Mouse (Mus musculus) hindbrain, embryonic 12.5 days (tissue): Measurements from ENCODE around the gene Slc36a2. TPM values are rescaled to one million over a fixed set of nuclear protein-coding genes. Genes with fewer than 3 reads are reported as not detected.

Source experiments
- ATAC-seq: fragments of 200-750 bp; cut with Nextera tagmentation; 2 replicates; pipeline ENCODE4 v1.8.0; 2017; ENCODE audit warnings: moderate TSS enrichment; ENCODE audit not compliant: low FRiP score
- H3K27ac ChIP-seq: fragments of 300-500 bp; sonication (generic); 2 replicates; pipeline ENCODE4 v1.5.1; 2016; ENCODE audit warnings: mild to moderate bottlenecking
- H3K27me3 ChIP-seq: fragments of 300-500 bp; sonication (generic); 2 replicates; pipeline ENCODE4 v1.6.1; 2016; ENCODE audit warnings: mild to moderate bottlenecking
- H3K36me3 ChIP-seq: fragments of 300-500 bp; sonication (generic); 2 replicates; pipeline ENCODE4 v1.6.1; 2016; ENCODE audit warnings: mild to moderate bottlenecking
- H3K4me1 ChIP-seq: fragments of 300-500 bp; sonication (generic); 2 replicates; pipeline ENCODE4 v1.6.1; 2016
- H3K4me2 ChIP-seq: fragments of 300-500 bp; sonication (generic); replicated peaks from 2 replicates; pipeline ENCODE4 v1.6.1; 2016; ENCODE audit warnings: mild to moderate bottlenecking
- H3K4me3 ChIP-seq: fragments of 300-500 bp; sonication (generic); 2 replicates; pipeline ENCODE4 v1.5.1; 2016; ENCODE audit warnings: mild to moderate bottlenecking
- H3K9ac ChIP-seq: fragments of 300-500 bp; sonication (generic); 2 replicates; pipeline ENCODE4 v1.6.1; 2016; ENCODE audit warnings: mild to moderate bottlenecking, moderate library complexity
- H3K9me3 ChIP-seq: fragments of 300-500 bp; sonication (generic); replicated peaks from 2 replicates; pipeline ENCODE4 v1.6.1; 2016; ENCODE audit warnings: mild to moderate bottlenecking
- WGBS: fragments of 180-500 bp; shearing (Covaris S2); methylation state at CpG from one replicate; pipeline ENCODE4 v1.1.7; 2016; 5-methylcytosine and 5-hydroxymethylcytosine counted together
- polyA plus RNA-seq: library from polyadenylated mRNA; unstranded; fragments of >200 nt; fragmentation: Nextera tagmentation; extraction: Ambion mirVana; gene quantifications from 2 replicates; pipeline ENCODE4 v1.2.1, GENCODE M21; 2016

Gene Slc36a2
- polyA plus RNA-seq, 1 experiment from 2014 or later: 0.52 TPM

DNA sequence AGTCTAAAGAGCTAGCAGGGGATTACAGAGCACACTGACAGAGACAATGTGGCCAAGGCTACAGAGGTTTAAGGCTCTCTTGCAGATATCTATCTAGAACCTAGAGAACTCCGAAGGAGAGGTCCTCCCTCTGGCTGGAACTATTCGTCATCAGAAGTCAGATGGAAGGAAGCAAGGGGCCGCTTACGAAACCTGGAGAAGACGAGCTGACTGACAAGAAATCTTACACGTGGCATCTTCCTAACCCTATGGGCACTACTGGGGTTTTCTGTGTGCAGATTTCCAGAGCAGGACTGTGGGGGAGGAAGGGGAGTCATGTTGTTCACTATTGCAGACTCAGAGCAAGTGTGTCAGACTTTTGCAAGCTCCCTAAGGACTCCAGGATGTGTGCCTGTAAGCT lies 37.5 kb downstream of the Slc36a2 start:
- no peaks in the 10 kb centered on the region for H3K36me3 ChIP-seq
- no peak overlapping the region for H3K4me2 ChIP-seq
- 74% methylated on average over 6 of the region's 6 CpGs for WGBS
- no peaks in the 10 kb centered on the region for H3K9me3 ChIP-seq
- H3K9ac ChIP-seq: no peak overlapping the region
- no peaks in the 10 kb centered on the region for H3K27me3 ChIP-seq
- no peaks in the 10 kb centered on the region for H3K4me1 ChIP-seq
- no peak overlapping the region for H3K4me3 ChIP-seq
- ATAC-seq: no peak
- no peak overlapping the region for H3K27ac ChIP-seq

DNA sequence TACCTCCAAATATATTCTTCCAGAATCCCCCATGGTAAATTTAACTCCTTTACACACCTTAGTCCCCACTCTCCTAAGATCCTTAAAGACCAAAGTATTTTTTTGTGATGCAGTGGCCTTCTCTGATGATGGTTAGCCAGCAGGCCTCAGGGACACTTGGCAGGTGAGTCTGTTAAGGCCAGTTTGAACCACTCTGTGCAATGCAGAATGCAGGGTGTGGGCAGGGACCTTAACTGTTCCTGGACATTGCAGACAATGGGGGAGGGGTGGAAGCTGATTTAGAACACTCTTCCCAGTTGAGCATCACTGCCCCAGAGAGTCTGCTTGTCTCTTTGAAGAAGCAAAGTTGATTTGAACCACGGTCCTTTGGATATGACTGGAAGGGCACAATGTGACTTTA lies 38.0 kb downstream of the Slc36a2 start:
- WGBS: 72% methylated on average over 1 of the region's 1 CpGs
- no peak overlapping the region for H3K9ac ChIP-seq
- no peak for ATAC-seq
- H3K27me3 ChIP-seq: no peaks in the 10 kb centered on the region
- no peak overlapping the region for H3K4me2 ChIP-seq
- H3K36me3 ChIP-seq: no peaks in the 10 kb centered on the region
- H3K27ac ChIP-seq: no peak overlapping the region
- H3K4me1 ChIP-seq: no peaks in the 10 kb centered on the region
- H3K9me3 ChIP-seq: no peaks in the 10 kb centered on the region
- no peak overlapping the region for H3K4me3 ChIP-seq

DNA sequence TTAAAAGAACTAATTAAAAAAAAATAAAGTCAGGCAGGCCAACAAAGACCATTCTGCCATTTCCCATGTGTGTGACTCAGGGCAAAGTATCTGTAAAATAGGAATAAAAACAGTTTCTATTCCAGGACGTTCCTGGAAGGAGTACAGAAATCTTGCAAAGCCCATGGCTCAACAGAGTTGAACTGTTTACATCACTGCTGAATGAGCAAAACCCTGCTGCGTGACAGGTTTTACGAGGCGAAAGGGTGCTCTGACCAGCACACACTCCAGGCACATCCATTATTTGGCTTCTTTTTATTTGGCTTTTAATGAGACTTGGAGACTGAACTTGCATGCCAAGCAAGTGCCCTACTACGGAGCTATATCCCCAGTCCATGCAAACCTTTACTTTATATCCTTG lies 40.9 kb downstream of the Slc36a2 start:
- Histone ChIP-seq H3K27me3 (no peaks in the 10 kb centered on the region), H3K9me3 (no peaks in the 10 kb centered on the region), H3K36me3 (no peaks in the 10 kb centered on the region), H3K4me1 (no peaks in the 10 kb centered on the region), H3K4me3 (no peak overlapping the region), H3K9ac (no peak overlapping the region), H3K27ac (no peak overlapping the region), H3K4me2 (no peak overlapping the region)
- WGBS: 78% methylated on average over 5 of the region's 5 CpGs
- no peak for ATAC-seq

DNA sequence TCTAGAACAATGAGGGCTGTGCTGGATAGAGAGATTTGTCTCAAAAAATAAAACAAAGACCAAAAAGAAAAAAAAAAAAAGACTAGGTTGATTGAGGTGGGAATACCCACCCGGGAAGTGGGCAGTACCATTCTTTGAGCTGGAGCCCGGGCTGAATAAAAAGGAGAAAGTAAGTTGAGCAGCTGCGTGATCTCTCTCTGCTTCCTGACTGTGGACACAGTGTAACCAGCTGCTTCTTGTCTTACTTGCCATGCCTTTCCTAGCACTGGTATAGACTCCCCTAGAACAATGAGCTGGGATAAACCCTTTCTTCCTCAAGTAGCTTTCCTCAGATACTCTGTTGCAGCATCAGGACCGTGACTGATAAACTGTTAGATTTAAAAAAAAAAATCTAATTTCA lies 43.4 kb downstream of the Slc36a2 start:
- Histone ChIP-seq H3K9ac (no peak overlapping the region), H3K27me3 (no peaks in the 10 kb centered on the region), H3K9me3 (no peaks in the 10 kb centered on the region), H3K27ac (no peak overlapping the region), H3K4me2 (no peak overlapping the region), H3K4me1 (no peaks in the 10 kb centered on the region), H3K36me3 (no peaks in the 10 kb centered on the region), H3K4me3 (no peak overlapping the region)
- ATAC-seq: no peak
- 90% methylated on average over 4 of the region's 4 CpGs for WGBS

DNA sequence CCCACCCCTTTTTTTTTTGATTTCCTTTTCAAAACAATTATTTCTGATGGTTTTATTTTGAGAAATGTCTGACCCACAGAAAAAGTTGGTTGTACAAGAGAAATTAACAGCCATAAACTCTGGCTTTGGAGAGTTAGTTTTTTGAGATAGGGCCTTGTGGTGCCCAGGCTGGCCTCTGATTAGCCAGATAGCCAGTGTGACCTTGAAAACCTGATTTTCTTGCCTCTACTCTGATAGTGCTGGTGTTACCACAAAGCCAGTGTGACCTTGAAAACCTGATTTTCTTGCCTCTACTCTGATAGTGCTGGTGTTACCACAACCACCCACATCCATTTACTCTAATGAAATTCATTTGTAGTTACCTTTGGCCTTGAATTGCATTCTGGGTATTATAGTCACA lies 47.2 kb downstream of the Slc36a2 start:
- no peaks in the 10 kb centered on the region for H3K4me1 ChIP-seq

DNA sequence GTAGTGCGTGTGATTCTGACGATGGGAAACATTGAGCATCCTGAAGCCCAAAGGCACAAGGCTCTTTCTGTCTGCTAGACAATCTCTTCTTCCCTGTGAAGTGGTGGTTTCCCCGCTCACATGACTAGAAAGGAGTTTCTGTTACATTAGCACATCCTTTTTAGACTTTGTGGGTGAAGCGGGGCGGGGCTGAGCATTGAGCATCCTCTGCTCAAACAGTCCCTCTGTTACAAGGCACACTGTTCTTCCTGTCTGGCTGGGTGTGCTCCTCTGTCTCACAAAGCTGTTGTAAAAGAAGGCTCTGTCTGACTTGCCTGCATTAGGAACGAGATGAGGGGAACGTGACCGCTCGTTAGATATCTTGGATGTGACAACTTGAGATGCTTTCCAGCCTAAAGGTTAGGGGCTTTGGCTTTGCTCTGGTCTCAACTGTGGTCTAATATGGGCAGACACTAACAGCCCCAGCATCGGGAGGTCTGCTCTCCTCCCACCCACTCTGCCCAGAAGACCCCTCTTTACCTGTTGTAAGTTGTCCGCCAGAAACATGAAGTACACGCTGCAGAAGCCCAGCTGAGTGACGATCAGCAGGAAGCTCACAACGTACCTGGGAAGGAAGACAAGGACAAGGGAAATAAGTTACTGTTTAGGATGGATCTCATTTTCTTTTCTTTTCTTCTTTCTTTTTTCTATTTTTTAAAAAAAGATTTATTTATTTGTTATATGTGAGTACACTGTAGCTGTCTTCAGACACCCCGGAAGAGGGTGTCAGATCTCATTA lies 47.9 kb downstream of the Slc36a2 start:
- ATAC-seq: no peak
- Histone ChIP-seq H3K4me3 (no peak overlapping the region), H3K36me3 (no peaks in the 10 kb centered on the region), H3K27ac (no peak overlapping the region), H3K4me2 (no peak overlapping the region), H3K4me1 (no peaks in the 10 kb centered on the region), H3K27me3 (no peaks in the 10 kb centered on the region), H3K9me3 (no peaks in the 10 kb centered on the region), H3K9ac (no peak overlapping the region)
- WGBS: 82% methylated on average over 15 of the region's 15 CpGs

More for the DNA sequence above, 47.2 kb downstream of the Slc36a2 start:
- Histone ChIP-seq H3K27ac (no peak overlapping the region), H3K4me3 (no peak overlapping the region), H3K9me3 (no peaks in the 10 kb centered on the region), H3K9ac (no peak overlapping the region), H3K27me3 (no peaks in the 10 kb centered on the region), H3K4me2 (no peak overlapping the region), H3K36me3 (no peaks in the 10 kb centered on the region)
- ATAC-seq: no peak

DNA sequence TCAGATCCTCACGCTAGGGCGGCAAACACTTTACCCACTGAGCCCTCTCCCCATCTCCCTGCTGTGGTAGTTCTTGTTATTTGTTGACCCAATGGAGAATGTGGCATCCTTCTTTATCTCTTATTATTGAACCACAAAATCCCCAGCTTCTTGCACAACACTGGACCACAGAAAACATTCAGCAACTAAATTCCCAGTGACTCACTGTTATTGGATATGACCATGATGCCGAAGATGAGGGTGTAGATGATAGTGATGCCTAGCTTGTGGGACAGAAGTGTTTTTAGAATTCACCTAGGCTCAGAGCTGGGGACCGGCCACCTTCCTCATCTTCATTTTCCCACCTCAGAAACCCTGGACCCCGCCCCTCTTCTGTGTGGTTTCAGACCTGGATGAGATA lies 50.0 kb downstream of the Slc36a2 start:
- Histone ChIP-seq H3K4me2 (no peak overlapping the region), H3K9ac (no peak overlapping the region), H3K27me3 (no peaks in the 10 kb centered on the region), H3K4me3 (no peak overlapping the region), H3K4me1 (no peaks in the 10 kb centered on the region), H3K36me3 (no peaks in the 10 kb centered on the region), H3K9me3 (no peaks in the 10 kb centered on the region), H3K27ac (no peak overlapping the region)
- 90% methylated on average over 5 of the region's 5 CpGs for WGBS
- ATAC-seq: no peak

DNA sequence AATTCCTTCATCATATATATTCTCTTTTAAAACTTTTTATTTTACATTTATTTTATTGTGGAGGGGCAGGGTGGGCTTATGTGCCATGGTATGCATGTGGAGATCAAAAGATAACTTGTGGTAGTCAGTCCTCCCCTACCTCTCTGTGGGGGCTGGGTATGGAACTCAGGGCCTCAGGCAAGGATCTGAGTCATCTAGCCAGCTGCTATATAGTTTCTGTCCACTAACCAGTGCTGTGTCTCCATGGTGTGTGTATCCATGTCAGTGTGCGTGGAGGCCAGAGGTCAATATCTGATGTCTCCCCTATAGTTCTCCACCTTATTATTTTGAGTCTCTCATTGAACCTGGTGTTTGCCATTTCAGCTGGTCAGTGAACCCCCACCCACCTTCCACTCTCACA lies 50.5 kb downstream of the Slc36a2 start:
- Histone ChIP-seq H3K4me3 (no peak overlapping the region), H3K27me3 (no peaks in the 10 kb centered on the region), H3K4me1 (no peaks in the 10 kb centered on the region), H3K36me3 (no peaks in the 10 kb centered on the region), H3K9ac (no peak overlapping the region), H3K9me3 (no peaks in the 10 kb centered on the region), H3K27ac (no peak overlapping the region), H3K4me2 (no peak overlapping the region)
- no peak for ATAC-seq
- WGBS: 86% methylated on average over 1 of the region's 1 CpGs

DNA sequence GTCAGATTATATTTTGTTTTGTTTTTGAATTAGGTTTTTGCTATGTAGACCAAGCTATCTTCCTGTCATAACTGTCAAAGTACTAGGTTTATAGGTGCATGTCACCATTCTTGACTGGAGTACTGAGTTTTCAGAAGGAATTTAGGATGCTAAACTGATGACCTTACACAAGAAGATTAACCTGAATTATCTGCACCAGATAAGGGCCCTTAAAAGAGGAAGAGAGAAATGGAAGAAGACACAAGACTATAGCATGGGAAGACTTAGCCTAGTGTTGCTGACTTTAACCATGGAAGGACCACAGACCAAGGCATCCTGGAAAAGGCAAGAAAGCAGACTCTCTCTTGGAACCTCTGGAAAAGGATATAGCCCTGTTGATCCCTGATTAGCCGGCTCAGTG lies 51.7 kb downstream of the Slc36a2 start:
- Histone ChIP-seq H3K4me2 (no peak overlapping the region), H3K27me3 (no peaks in the 10 kb centered on the region), H3K4me1 (no peaks in the 10 kb centered on the region), H3K27ac (no peak overlapping the region), H3K9ac (no peak overlapping the region), H3K36me3 (no peaks in the 10 kb centered on the region), H3K9me3 (no peaks in the 10 kb centered on the region), H3K4me3 (no peak overlapping the region)
- ATAC-seq: no peak
- WGBS: 94% methylated on average over 1 of the region's 1 CpGs

DNA sequence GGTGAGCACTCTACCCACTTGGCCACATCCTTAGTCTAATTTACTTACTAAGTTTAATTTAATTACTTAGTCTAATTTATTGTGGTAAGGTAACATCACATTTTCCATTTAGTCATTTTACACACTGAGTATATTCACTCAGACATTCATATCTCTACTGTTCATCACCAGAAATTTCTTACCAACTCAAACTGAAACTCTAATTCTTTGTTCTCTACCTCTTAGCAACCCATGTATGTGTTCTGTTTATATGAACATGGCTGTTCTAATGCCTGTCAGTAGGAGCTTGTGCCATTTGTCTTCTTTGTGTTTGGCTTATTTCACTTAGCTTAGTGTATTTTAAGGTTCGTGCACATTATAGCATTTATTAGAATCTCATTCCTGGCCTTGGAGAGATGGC lies 52.9 kb downstream of the Slc36a2 start:
- Histone ChIP-seq H3K27ac (no peak overlapping the region), H3K4me3 (no peak overlapping the region), H3K27me3 (no peaks in the 10 kb centered on the region), H3K4me2 (no peak overlapping the region), H3K4me1 (no peaks in the 10 kb centered on the region), H3K9ac (no peak overlapping the region), H3K9me3 (no peaks in the 10 kb centered on the region), H3K36me3 (no peaks in the 10 kb centered on the region)
- 91% methylated on average over 1 of the region's 1 CpGs for WGBS
- ATAC-seq: no peak

DNA sequence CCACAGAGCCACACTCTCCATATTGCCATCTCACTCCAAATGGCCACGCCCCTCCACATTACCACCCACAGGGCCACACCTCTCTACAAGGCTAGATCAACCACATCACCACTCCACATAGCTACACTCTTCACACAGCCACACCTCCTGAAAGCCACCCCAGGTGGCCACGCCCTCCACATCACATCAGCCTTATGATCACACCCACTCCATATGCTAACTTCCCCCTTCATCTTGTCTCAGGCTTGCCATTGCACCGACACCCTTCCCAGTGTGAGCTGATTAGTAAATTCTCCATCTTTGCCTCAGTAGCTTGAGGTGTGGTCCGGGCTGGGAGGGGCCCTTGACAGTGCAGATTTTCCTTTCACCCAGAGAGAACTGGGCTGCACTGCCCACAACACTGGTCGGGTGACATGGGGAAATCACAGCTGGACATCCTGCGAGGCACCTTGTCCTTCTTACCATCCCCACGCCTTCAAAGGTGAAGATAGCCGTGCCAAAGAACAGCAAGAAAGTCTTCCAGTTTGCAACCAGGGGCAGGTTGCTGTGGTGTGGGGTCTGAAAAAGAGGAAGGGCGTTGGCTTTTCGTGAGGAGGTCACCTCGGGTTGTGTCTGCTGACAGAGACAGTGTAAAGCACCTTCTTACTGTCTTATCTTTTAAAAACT lies 53.7 kb downstream of the Slc36a2 start:
- ATAC-seq: no peak
- Histone ChIP-seq H3K9ac (no peak overlapping the region), H3K4me2 (no peak overlapping the region), H3K36me3 (no peaks in the 10 kb centered on the region), H3K27me3 (no peaks in the 10 kb centered on the region), H3K9me3 (no peaks in the 10 kb centered on the region), H3K4me3 (no peak overlapping the region), H3K4me1 (no peaks in the 10 kb centered on the region), H3K27ac (no peak overlapping the region)
- 89% methylated on average over 11 of the region's 11 CpGs for WGBS

DNA sequence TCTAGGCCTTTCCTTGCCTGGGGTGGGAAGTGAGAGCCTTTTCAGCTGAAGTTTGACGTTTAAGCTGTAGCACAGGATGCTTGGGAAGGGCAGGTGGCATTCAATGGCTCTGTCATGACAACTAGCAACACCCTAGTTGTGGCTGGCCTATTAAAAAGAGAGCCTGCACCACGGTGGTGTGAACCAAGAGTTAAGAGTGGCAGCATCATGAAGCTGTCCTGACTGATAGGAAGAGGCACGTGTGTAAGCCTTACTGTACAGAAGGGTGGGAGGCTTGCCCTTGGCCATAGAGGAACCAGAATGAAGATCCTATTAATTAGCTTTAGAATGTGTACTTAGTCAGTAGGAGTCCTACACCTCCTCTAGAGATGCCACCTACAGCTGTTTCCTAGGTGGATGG lies 56.5 kb downstream of the Slc36a2 start:
- no peaks in the 10 kb centered on the region for H3K4me1 ChIP-seq
- no peaks in the 10 kb centered on the region for H3K9me3 ChIP-seq
- no peaks in the 10 kb centered on the region for H3K36me3 ChIP-seq
- H3K9ac ChIP-seq: no peak overlapping the region
- H3K4me2 ChIP-seq: no peak overlapping the region
- H3K4me3 ChIP-seq: no peak overlapping the region
- ATAC-seq: no peak
- no peaks in the 10 kb centered on the region for H3K27me3 ChIP-seq
- WGBS: 75% methylated on average over 3 of the region's 3 CpGs
- no peak overlapping the region for H3K27ac ChIP-seq

DNA sequence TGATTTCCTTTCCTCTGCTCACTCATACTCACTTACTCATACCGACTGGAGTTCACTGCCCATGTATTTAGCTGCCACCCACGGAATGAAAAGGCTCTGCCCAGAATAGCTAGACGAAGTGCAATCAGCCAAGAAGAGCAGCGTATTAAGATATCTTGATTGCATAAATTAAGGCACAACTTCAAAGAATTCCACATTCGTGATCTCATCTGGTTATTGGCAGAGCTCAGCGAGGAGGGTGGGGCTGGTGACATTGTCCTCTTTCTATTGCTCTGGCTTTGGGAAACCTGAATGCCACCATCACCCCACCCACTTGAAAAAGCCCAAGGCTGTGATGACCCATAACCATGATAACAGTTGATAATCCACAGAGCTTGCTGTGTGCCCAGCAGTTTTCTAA lies 56.9 kb downstream of the Slc36a2 start:
- no peak overlapping the region for H3K4me3 ChIP-seq
- no peak overlapping the region for H3K4me2 ChIP-seq
- no peaks in the 10 kb centered on the region for H3K9me3 ChIP-seq
- H3K4me1 ChIP-seq: no peaks in the 10 kb centered on the region
- ATAC-seq: no peak
- no peak overlapping the region for H3K27ac ChIP-seq
- H3K36me3 ChIP-seq: no peaks in the 10 kb centered on the region
- WGBS: 82% methylated on average over 6 of the region's 6 CpGs
- no peaks in the 10 kb centered on the region for H3K27me3 ChIP-seq
- H3K9ac ChIP-seq: no peak overlapping the region
